Mouse (Mus musculus) megakaryocyte, embryonic 14.5 days (primary cell): Measurements from ENCODE around the gene Kif18b.

Experiments used
- FLI1 ChIP-seq: IDR thresholded peaks from 2 replicates; pipeline ENCODE4 v1.6.1; 2012; ENCODE audit warnings: low read length, inconsistent platforms, mixed read lengths
- GATA1 ChIP-seq: IDR thresholded peaks from 3 replicates; pipeline ENCODE4 v1.6.1; 2012; ENCODE audit warnings: mixed read lengths, low read length, inconsistent platforms, borderline replicate concordance

GRCm38 (mm10) chr11:102937529-102938182, 12.7 kb upstream of the Kif18b start:
- TF ChIP-seq GATA1 (no peak), FLI1 (no peak)
